Mouse (Mus musculus) liver, embryonic 14.5 days (tissue): ENCODE measurements around the gene Sidt2.

ENCODE experiments used
- CTCF ChIP-seq: IDR thresholded peaks from 2 replicates; pipeline ENCODE4 v1.5.1; 2016; ENCODE audit warnings: antibody characterized with exemption, low read depth, control low read depth
- EP300 ChIP-seq: IDR thresholded peaks from 2 replicates; pipeline ENCODE4 v1.6.1; 2016; ENCODE audit warnings: antibody characterized with exemption, low read depth

GRCm38 (mm10) chr9:45984409-45985228 is 29.6 kb upstream of the Sidt2 start:
- TF ChIP-seq CTCF: no peak; the same call in 1 of the 2 replicates
- no peak for TF ChIP-seq EP300
